Mouse (Mus musculus) forebrain, embryonic 16.5 days (tissue): Measurements from ENCODE around the gene Ppp1r13b. TPM values are rescaled to one million over a fixed set of nuclear protein-coding genes. Genes with fewer than 3 reads are reported as not detected.

Source experiments
- ATAC-seq: fragments of 200-750 bp; cut with Nextera tagmentation; 2 replicates; pipeline ENCODE4 v1.8.0; 2017; ENCODE audit warnings: mild to moderate bottlenecking, moderate library complexity
- H3K27ac ChIP-seq: fragments of 300-500 bp; sonication (generic); 2 replicates; pipeline ENCODE4 v1.5.1; 2014; ENCODE audit warnings: low read length, control low read depth
- H3K27me3 ChIP-seq: fragments of 300-500 bp; sonication (generic); replicated peaks from 2 replicates; pipeline ENCODE4 v1.6.1; 2014; ENCODE audit warnings: low read length; ENCODE audit not compliant: control insufficient read depth, insufficient read depth
- H3K36me3 ChIP-seq: fragments of 300-500 bp; sonication (generic); 2 replicates; pipeline ENCODE4 v1.6.1; 2014; ENCODE audit not compliant: control insufficient read depth, insufficient read depth
- H3K4me1 ChIP-seq: fragments of 300-500 bp; sonication (generic); replicated peaks from 2 replicates; pipeline ENCODE4 v1.6.1; 2014; ENCODE audit warnings: low read length; ENCODE audit not compliant: control insufficient read depth, insufficient read depth
- H3K4me2 ChIP-seq: fragments of 300-500 bp; sonication (generic); 2 replicates; pipeline ENCODE4 v1.6.1; 2014; ENCODE audit warnings: mild to moderate bottlenecking, low read length, control low read depth
- H3K4me3 ChIP-seq: fragments of 300-500 bp; sonication (generic); replicated peaks from 2 replicates; pipeline ENCODE4 v1.5.1; 2014; ENCODE audit warnings: mild to moderate bottlenecking, low read length, control low read depth
- H3K9ac ChIP-seq: fragments of 300-500 bp; sonication (generic); replicated peaks from 2 replicates; pipeline ENCODE4 v1.6.1; 2014; ENCODE audit warnings: low read depth, low read length, control low read depth
- H3K9me3 ChIP-seq: fragments of 300-500 bp; sonication (generic); 2 replicates; pipeline ENCODE4 v1.6.1; 2016; ENCODE audit warnings: low read length; ENCODE audit not compliant: control insufficient read depth
- WGBS: fragments of 180-500 bp; shearing (Covaris S2); extraction: QIAGEN DNeasy Blood & Tissue Kit; methylation state at CpG from one replicate; pipeline ENCODE4 v1.1.7; 2014; 5-methylcytosine and 5-hydroxymethylcytosine counted together
- polyA plus RNA-seq: library from polyadenylated mRNA; unstranded; fragments of >200 nt; fragmentation: Nextera tagmentation; extraction: Ambion mirVana; gene quantifications from 2 replicates; pipeline ENCODE4 v1.2.1, GENCODE M21; 2015

Ppp1r13b gene
- polyA plus RNA-seq, 1 experiment from 2014 or later, result 23.5 TPM

DNA sequence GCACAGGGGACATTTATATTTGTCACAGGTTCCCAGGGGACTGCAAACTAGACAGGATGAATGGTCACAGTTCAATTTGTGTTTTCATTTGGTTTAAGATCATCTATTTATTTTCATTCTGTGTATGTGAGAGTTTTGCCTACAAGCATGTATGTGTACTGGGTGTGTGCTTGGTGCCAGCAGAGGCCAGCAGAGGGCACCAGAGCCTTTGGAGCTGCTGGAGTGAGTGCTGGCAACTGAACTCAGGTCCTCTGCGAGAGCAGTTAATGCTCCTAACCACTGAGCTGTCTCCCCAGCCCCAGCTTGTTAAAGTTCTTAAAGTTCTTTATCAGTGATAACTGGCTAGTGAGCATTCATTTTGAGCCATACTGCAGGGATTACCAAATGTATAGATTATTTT, 128.4 kb downstream of the Ppp1r13b start:
- WGBS, result 100% methylated on average over 1 of the region's 1 CpGs
- Histone ChIP-seq H3K9ac (no peak overlapping the region), H3K4me1 (no peaks in the 10 kb centered on the region), H3K9me3 (no peaks in the 10 kb centered on the region), H3K27ac (no peak overlapping the region), H3K36me3 (peaks cover 45% of the 10 kb centered on the region), H3K27me3 (no peaks in the 10 kb centered on the region), H3K4me3 (no peak overlapping the region), H3K4me2 (no peak overlapping the region)
- ATAC-seq, result no peak

Other genes with a start within 250 kb of the Ppp1r13b start
- gene Ckb, start 235.8 kb downstream of the Ppp1r13b start, polyA plus RNA-seq, result 1,407 and 1,413 TPM in 2 replicates
- gene Trmt61a, start 230.0 kb downstream of the Ppp1r13b start, polyA plus RNA-seq, result 9.8 and 12.6 TPM in 2 replicates
- 70.8 and 71.5 TPM in 2 replicates for gene Bag5, start 194.9 kb downstream of the Ppp1r13b start, polyA plus RNA-seq
- 47.2 and 48.3 TPM in 2 replicates for gene Apopt1, start 194.8 kb downstream of the Ppp1r13b start, polyA plus RNA-seq
- 460 and 493 TPM in 2 replicates for gene Klc1, start 149.3 kb downstream of the Ppp1r13b start, polyA plus RNA-seq
- 3.3 and 4.5 TPM in 2 replicates for gene Xrcc3, start 94.2 kb downstream of the Ppp1r13b start, polyA plus RNA-seq
- gene Zfyve21, start 93.9 kb downstream of the Ppp1r13b start, polyA plus RNA-seq, result 37.6 and 40.1 TPM in 2 replicates
- gene Atp5mpl, start 58.9 kb upstream of the Ppp1r13b start, polyA plus RNA-seq, result 562 and 571 TPM in 2 replicates
- 0.19 and 0.44 TPM in 2 replicates for gene Tdrd9, start 63.4 kb upstream of the Ppp1r13b start, polyA plus RNA-seq
- not detected in 2 replicates for gene Rd3l, start 73.2 kb upstream of the Ppp1r13b start, polyA plus RNA-seq
- gene Aspg, start 198.6 kb upstream of the Ppp1r13b start, polyA plus RNA-seq, result 0.37 and 0.75 TPM in 2 replicates
- gene Kif26a, start 238.1 kb upstream of the Ppp1r13b start, polyA plus RNA-seq, result 17.3 and 21.2 TPM in 2 replicates